Mouse (Mus musculus): ENCODE measurements around the gene Acot7. TPM values are rescaled to one million over a fixed set of nuclear protein-coding genes. Genes with fewer than 3 reads are reported as not detected.
"Not testable (repeated sequence)": the region's sequence is repeated elsewhere in the genome, so short reads cannot be mapped to it uniquely, and the experiment has no call there.

Gene Acot7
- polyA plus RNA-seq, 1 experiment from 2014 or later, result 118 TPM

DNA sequence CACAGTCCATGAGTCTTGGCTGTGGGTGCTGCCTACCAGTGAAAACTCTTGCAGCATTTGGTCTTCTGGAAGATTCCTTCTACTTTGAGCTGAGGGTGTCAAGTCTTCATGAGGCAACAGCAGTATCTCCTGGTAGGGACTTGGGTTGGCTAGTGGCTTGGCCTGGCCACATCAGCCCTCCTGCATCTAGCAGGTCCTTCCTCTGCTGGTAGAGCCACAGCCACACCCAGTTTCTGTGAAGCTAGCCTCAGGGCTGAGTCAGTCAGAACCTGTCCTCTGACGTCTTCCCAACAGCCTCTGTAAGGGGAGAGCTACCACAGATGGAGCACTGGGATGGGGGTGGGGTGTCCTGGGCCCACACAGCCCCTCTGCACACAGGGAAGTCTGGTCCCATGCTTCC is 44.6 kb downstream of the Acot7 start:
- Histone ChIP-seq H3K9me3 (no peaks in the 10 kb centered on the region), H3K4me3 (no peak overlapping the region), H3K4me1 (replicated peaks) (peaks cover 32% of the 10 kb centered on the region), H3K27ac (no peak overlapping the region), H3K36me3 (peaks cover 33% of the 10 kb centered on the region), H3K27me3 (ENCODE audit: insufficient read depth, poor library complexity, severe bottlenecking) (peaks cover 38% of the 10 kb centered on the region)
- no peak for DNase-seq (ENCODE audit: low spot score)
- 60% methylated on average over 1 of the region's 1 CpGs for WGBS

GRCm38 (mm10) chr4:152224156-152224555 is 46.2 kb downstream of the Acot7 start:
- 93% methylated on average over 5 of the region's 5 CpGs for WGBS
- Histone ChIP-seq H3K4me1 (replicated peaks) (peaks cover 40% of the 10 kb centered on the region), H3K27me3 (ENCODE audit: insufficient read depth, poor library complexity, severe bottlenecking) (peaks cover 23% of the 10 kb centered on the region)

GRCm38 (mm10) chr4:152226901-152227486 is 49.1 kb downstream of the Acot7 start:
- Histone ChIP-seq H3K9me3 (no peaks in the 10 kb centered on the region), H3K36me3 (peaks cover 42% of the 10 kb centered on the region), H3K4me3 (no peak overlapping the region), H3K27ac (no peak overlapping the region), H3K4me1 (replicated peaks) (peaks cover 41% of the 10 kb centered on the region), H3K27me3 (ENCODE audit: insufficient read depth, poor library complexity, severe bottlenecking) (peaks cover 15% of the 10 kb centered on the region; the same call in 1 of the 2 replicates)
- DNase-seq (ENCODE audit: low spot score), result no peak
- 87% methylated on average over 13 of the region's 13 CpGs for WGBS

More at GRCm38 (mm10) chr4:152224156-152224555, 46.2 kb downstream of the Acot7 start:
- H3K36me3 ChIP-seq, result peaks cover 20% of the 10 kb centered on the region
- no peak for DNase-seq (ENCODE audit: low spot score)
- no peaks in the 10 kb centered on the region for H3K9me3 ChIP-seq
- H3K27ac ChIP-seq, result no peak overlapping the region
- H3K4me3 ChIP-seq, result no peak overlapping the region

DNA sequence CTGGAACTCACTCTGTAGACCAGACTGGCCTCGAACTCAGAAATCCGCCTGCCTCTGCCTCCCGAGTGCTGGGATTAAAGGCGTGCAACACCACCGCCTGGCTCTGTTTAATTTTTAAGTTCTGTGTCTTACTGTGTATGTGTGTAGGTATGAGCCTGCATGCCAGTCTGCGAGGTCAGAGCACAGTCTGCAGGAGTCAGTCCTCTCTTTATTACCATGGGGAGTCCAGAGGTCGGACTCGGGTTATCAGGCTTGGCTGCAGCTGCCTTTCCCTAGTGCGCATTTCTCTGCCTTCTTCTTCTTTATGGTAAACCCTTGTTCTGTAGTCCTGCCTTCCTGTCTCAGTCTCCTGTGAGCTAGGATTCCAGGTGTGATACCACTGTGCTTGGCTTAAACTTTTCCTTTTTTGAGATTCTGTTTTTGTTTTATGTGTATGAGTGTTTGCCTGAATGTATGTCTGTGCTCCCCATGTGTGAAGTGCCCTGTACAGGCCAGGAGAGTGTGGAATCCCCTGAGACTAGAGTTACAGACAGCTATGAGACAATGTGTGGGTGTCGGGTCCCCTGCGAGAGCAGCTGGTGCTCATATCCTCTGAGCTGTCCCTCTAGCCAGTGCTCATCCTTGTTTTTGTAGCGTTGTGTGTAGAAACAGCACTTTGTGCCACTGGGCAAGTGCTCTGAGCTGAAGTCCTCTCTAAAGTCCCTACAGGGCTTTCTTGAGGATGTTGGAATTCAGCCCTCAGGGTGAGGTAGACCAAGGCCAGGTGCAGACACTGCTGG is 50.0 kb downstream of the Acot7 start:
- peaks cover 45% of the 10 kb centered on the region for H3K36me3 ChIP-seq
- peaks cover 6% of the 10 kb centered on the region; the same call in 1 of the 2 replicates for H3K27me3 ChIP-seq (ENCODE audit: insufficient read depth, poor library complexity, severe bottlenecking)
- no peak overlapping the region for H3K27ac ChIP-seq
- 88% methylated on average over 12 of the region's 12 CpGs for WGBS
- no peak overlapping the region for H3K4me3 ChIP-seq
- H3K4me1 ChIP-seq (replicated peaks), result peaks cover 37% of the 10 kb centered on the region
- no peak for DNase-seq (ENCODE audit: low spot score)
- H3K9me3 ChIP-seq, result no peaks in the 10 kb centered on the region

DNA sequence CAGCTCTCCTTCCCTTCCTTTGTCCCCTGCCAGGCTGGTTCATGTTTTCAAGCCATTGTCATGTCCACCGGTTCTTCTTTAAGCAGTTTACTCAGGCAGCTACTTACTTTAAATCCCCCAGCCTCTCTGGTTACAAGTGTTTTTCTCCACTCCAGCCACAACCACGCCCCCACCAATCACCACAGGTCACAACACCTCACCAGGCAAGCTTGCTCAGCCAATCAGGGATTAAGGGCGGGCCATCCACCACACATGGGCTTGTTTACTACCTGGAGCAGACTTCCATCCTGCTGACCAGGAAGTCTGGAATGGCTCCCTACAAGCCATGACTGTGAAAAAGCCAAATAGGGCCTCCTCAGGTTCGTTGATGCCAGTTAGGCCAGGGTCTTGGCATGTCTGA is 52.4 kb downstream of the Acot7 start:
- Histone ChIP-seq H3K4me1 (replicated peaks) (peaks cover 35% of the 10 kb centered on the region), H3K36me3 (peaks cover 38% of the 10 kb centered on the region)
- not testable (repeated sequence) for DNase-seq (ENCODE audit: low spot score); H3K9me3 ChIP-seq; H3K27me3 ChIP-seq (ENCODE audit: insufficient read depth, poor library complexity, severe bottlenecking); H3K4me3 ChIP-seq; H3K27ac ChIP-seq
- 46% methylated on average over 4 of the region's 4 CpGs for WGBS

DNA sequence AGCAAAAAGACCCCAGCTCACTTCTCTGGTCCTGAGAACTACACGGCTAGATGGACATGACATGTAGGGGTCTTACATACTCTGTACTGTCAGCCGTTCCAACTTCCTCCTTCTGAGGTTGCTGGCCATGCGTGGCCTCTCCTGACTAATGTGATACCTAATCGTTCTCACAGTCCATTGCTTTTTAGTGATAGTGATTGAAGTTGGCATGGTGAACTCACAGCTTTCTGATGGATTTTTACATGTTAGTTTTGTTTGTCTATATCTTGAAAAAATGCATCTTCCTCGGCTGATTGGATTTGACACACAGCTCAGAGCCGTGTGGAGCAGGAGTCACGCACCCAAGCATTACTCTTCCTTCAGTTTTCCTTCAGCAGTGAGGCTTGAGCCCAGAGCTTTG is 53.4 kb downstream of the Acot7 start:
- no peaks in the 10 kb centered on the region for H3K9me3 ChIP-seq
- no peak for DNase-seq (ENCODE audit: low spot score)
- peaks cover 42% of the 10 kb centered on the region for H3K36me3 ChIP-seq
- 90% methylated on average over 7 of the region's 7 CpGs for WGBS
- H3K4me3 ChIP-seq, result no peak overlapping the region
- peaks cover 35% of the 10 kb centered on the region for H3K4me1 ChIP-seq (replicated peaks)
- no peaks in the 10 kb centered on the region for H3K27me3 ChIP-seq (ENCODE audit: insufficient read depth, poor library complexity, severe bottlenecking)
- no peak overlapping the region for H3K27ac ChIP-seq

DNA sequence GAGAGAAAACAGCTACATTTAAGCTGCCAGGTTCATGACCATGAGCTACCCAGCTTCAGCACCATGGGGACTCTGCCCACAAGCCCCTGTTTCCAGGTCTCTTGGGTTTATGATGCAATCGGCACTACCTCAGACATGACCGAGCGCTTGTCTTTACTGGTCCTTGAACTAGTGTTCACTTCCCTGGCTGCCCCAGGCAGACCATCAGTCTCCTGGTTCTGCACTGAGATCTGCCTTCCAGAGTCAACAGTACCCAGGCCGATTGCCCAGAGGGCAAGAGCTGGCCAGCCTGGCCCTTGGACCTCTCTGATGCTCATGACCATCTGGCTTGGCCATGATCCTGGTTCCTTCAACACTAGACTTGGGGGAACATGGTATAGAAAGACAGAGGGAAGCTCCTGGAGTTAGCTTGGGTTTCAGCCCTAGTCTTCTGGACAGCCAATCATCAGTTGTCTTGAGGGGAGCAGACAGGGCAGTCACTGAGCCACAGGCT is 54.5 kb downstream of the Acot7 start:
- peaks cover 50% of the 10 kb centered on the region for H3K36me3 ChIP-seq
- no peak overlapping the region for H3K27ac ChIP-seq
- H3K4me3 ChIP-seq, result no peak overlapping the region
- peaks cover 29% of the 10 kb centered on the region for H3K4me1 ChIP-seq (replicated peaks)
- no peaks in the 10 kb centered on the region for H3K9me3 ChIP-seq
- H3K27me3 ChIP-seq (ENCODE audit: insufficient read depth, poor library complexity, severe bottlenecking), result no peaks in the 10 kb centered on the region
- 90% methylated on average over 4 of the region's 4 CpGs for WGBS
- no peak for DNase-seq (ENCODE audit: low spot score)

DNA sequence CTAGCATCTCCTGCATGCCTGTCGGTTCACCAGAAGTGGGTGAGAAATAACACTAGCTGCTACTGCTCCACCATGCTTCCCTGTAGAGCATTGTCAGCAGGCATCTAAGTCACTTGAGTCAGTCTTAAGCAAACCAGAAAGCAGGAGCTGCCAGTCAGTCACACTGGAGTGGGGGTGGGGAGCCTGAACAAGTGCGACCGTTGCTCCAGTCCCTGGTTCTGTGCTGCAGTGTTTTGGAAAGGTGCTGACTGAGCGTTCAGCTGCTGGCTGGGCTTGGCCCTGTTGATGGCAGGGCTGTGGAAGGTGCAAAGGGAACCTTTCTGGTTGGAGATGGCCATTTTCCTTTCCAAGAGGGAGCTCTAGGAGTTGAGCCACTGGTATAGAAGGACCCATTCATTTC is 62.0 kb downstream of the Acot7 start:
- Histone ChIP-seq H3K27me3 (ENCODE audit: insufficient read depth, poor library complexity, severe bottlenecking) (no peaks in the 10 kb centered on the region), H3K27ac (peak overlapping the region; percentile 40; the same call in 1 of the 2 replicates), H3K36me3 (peaks cover 61% of the 10 kb centered on the region), H3K4me1 (replicated peaks) (peaks cover 25% of the 10 kb centered on the region), H3K4me3 (no peak overlapping the region), H3K9me3 (no peaks in the 10 kb centered on the region)
- DNase-seq (ENCODE audit: low spot score), result no peak
- 53% methylated on average over 4 of the region's 4 CpGs for WGBS

GRCm38 (mm10) chr4:152243241-152243891 is 65.4 kb downstream of the Acot7 start:
- no peak for DNase-seq (ENCODE audit: low spot score)
- no peaks in the 10 kb centered on the region for H3K9me3 ChIP-seq
- H3K36me3 ChIP-seq, result peaks cover 42% of the 10 kb centered on the region
- peaks cover 40% of the 10 kb centered on the region for H3K4me1 ChIP-seq (replicated peaks)
- no peak overlapping the region for H3K27ac ChIP-seq
- no peaks in the 10 kb centered on the region for H3K27me3 ChIP-seq (ENCODE audit: insufficient read depth, poor library complexity, severe bottlenecking)
- WGBS, result 90% methylated on average over 9 of the region's 9 CpGs
- H3K4me3 ChIP-seq, result no peak overlapping the region

DNA sequence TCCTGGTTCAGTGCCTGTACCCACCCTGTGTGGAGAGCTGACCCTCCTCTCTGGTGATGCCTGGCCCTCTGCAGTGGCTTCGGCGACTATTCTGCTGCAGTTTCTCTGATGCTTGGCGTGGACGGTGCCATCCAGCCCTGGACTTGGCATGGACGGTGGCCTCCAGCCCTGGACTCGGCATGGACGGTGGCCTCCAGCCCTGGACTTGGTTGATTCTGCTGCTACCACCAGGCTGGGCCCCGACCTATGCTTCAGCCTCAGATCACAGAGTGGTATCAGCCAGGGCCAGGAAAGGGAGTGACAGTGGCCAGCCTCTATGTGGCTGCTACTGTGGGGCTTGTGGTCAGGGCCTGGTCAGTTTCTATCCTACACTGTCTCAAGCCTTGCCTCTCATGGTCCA is 66.0 kb downstream of the Acot7 start:
- Histone ChIP-seq H3K9me3 (no peaks in the 10 kb centered on the region), H3K36me3 (peaks cover 37% of the 10 kb centered on the region), H3K27ac (no peak overlapping the region; the same call in 1 of the 2 replicates), H3K4me1 (replicated peaks) (peaks cover 40% of the 10 kb centered on the region), H3K27me3 (ENCODE audit: insufficient read depth, poor library complexity, severe bottlenecking) (no peaks in the 10 kb centered on the region), H3K4me3 (no peak overlapping the region)
- no peak for DNase-seq (ENCODE audit: low spot score)
- WGBS, result 90% methylated on average over 8 of the region's 8 CpGs

GRCm38 (mm10) chr4:152244545-152245522 is 66.9 kb downstream of the Acot7 start:
- no peak for DNase-seq (ENCODE audit: low spot score)
- Histone ChIP-seq H3K27ac (peak overlapping the region; percentile 29; the same call in 1 of the 2 replicates), H3K9me3 (no peaks in the 10 kb centered on the region), H3K36me3 (peaks cover 31% of the 10 kb centered on the region), H3K4me1 (replicated peaks) (peaks cover 33% of the 10 kb centered on the region), H3K27me3 (ENCODE audit: insufficient read depth, poor library complexity, severe bottlenecking) (no peaks in the 10 kb centered on the region), H3K4me3 (no peak overlapping the region)
- WGBS, result 87% methylated on average over 11 of the region's 11 CpGs

DNA sequence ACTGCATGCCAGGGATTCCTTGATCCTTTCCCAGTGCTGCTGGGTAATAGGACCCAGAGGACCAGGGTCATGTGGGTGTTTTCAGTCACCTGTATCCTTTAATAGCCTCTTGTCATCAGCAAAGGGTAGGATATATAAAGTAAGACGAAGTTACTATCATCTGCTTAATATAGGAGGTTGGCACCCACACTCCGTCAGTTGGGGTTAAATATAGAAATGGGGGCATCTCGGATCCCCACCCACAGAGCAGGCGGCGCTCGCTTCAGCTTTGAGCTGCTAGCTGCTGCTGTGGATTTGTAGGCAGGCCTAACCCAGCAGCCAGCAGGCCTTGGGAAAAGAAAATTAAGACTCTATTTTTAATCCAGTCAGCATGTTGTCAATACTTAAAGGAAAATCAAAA is 68.1 kb downstream of the Acot7 start:
- WGBS, result 88% methylated on average over 6 of the region's 6 CpGs
- peaks cover 28% of the 10 kb centered on the region for H3K4me1 ChIP-seq (replicated peaks)
- H3K9me3 ChIP-seq, result no peaks in the 10 kb centered on the region
- H3K27me3 ChIP-seq (ENCODE audit: insufficient read depth, poor library complexity, severe bottlenecking), result no peaks in the 10 kb centered on the region
- no peak for DNase-seq (ENCODE audit: low spot score)
- H3K27ac ChIP-seq, result no peak overlapping the region
- peaks cover 19% of the 10 kb centered on the region for H3K36me3 ChIP-seq
- H3K4me3 ChIP-seq, result no peak overlapping the region

Measured in hindbrain, embryonic 10.5 days (tissue).